Mouse (Mus musculus): Measurements from ENCODE around the gene Angel2.

- TF ChIP-seq POLR2A (IDR thresholded peaks at IDR 0.05; ENCODE audit: insufficient read length, low read depth) (no peak), CEBPB (IDR thresholded peaks at IDR 0.05; ENCODE audit: insufficient read depth, poor library complexity, severe bottlenecking) (no peak), USF1 (IDR thresholded peaks at IDR 0.05; ENCODE audit: low read depth) (no peak), MYOG (IDR thresholded peaks at IDR 0.05; ENCODE audit: control insufficient read depth in 1 of 3, insufficient read depth in 1 of 3, insufficient read length in 2 of 3, low read depth in 2 of 3) (no peak), MAX (IDR thresholded peaks at IDR 0.05; ENCODE audit: low read depth) (no peak), POLR2AphosphoS2 (IDR thresholded peaks at IDR 0.05; ENCODE audit: insufficient read length, low read depth) (no peak), TCF12 (IDR thresholded peaks at IDR 0.05; ENCODE audit: insufficient read depth, poor library complexity, severe bottlenecking) (no peak), E2F4 (IDR thresholded peaks at IDR 0.05; ENCODE audit: insufficient read depth) (no peak), TCF3 (IDR thresholded peaks at IDR 0.05; ENCODE audit: insufficient read length, low read depth) (no peak), MYOD1 (IDR thresholded peaks at IDR 0.05; ENCODE audit: control insufficient read depth in 1 of 3, insufficient read length in 2 of 3, low read depth in 2 of 3) (no peak), SRF (IDR thresholded peaks at IDR 0.05; ENCODE audit: control insufficient read depth, insufficient read length, low read depth) (no peak), REST (IDR thresholded peaks at IDR 0.05; ENCODE audit: insufficient read depth, insufficient read length) (no peak)
These were observed 31.2 kb upstream of the Angel2 start for GRCm38 (mm10) chr1:190893559-190894167.

Measured in myocyte (in vitro differentiated cells).